Mouse (Mus musculus): Measurements from ENCODE around the gene Hpcal1. TPM values are rescaled to one million over a fixed set of nuclear protein-coding genes. Genes with fewer than 3 reads are reported as not detected.
"Not testable (repeated sequence)": the region's sequence is repeated elsewhere in the genome, so short reads cannot be mapped to it uniquely, and the experiment has no call there.

The Hpcal1 gene
- total and polyA plus RNA-seq, 2 experiments from 2014 or later, result 93.9 to 180 TPM

DNA sequence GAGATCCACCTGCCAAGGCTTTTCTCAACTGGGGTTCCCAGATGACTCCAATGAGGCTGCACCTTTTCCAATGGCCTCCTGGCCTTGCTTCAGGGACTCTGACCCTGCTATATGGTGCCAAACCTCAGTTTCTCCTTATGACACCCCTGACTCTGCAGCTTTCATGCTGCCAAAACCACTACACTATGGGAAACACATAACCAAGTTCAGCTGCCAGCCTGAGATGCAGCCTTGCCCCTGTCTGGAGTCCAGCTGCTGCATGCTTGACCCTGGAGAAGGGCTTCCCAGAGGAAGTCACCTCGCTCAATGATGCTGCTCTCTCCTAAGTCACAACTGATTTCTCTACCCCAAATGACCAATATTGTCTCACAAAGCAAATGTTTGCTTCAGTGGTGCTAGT, 102.1 kb downstream of the Hpcal1 start:
- H3K36me3 ChIP-seq (ENCODE audit: insufficient read depth, low read length), result no peaks in the 10 kb centered on the region
- H3K27ac ChIP-seq, result no peak overlapping the region
- DNase-seq (ENCODE audit: low spot score), result no peak
- ATAC-seq, result no peak
- no peaks in the 10 kb centered on the region for H3K27me3 ChIP-seq (ENCODE audit: insufficient read depth, low read length)
- H3K9ac ChIP-seq (replicated peaks; ENCODE audit: low read length), result no peak overlapping the region
- no peak overlapping the region for H3K4me2 ChIP-seq (ENCODE audit: low read depth, low read length)
- H3K9me3 ChIP-seq (ENCODE audit: low read length), result no peaks in the 10 kb centered on the region
- H3K4me1 ChIP-seq (ENCODE audit: insufficient read depth, low read length), result no peaks in the 10 kb centered on the region
- 92% methylated on average over 1 of the region's 1 CpGs for WGBS
- no peak overlapping the region for H3K4me3 ChIP-seq (ENCODE audit: low read length)
- no peak for TF ChIP-seq CTCF (IDR thresholded peaks at IDR 0.05; ENCODE audit: low read depth)

GRCm38 (mm10) chr12:17795660-17796278, 105.1 kb downstream of the Hpcal1 start:
- Histone ChIP-seq H3K27me3 (ENCODE audit: insufficient read depth, low read length) (no peaks in the 10 kb centered on the region), H3K9me3 (ENCODE audit: low read length) (no peaks in the 10 kb centered on the region), H3K27ac (no peak overlapping the region), H3K4me3 (ENCODE audit: low read length) (no peak overlapping the region), H3K36me3 (ENCODE audit: insufficient read depth, low read length) (no peaks in the 10 kb centered on the region), H3K4me1 (ENCODE audit: insufficient read depth, low read length) (no peaks in the 10 kb centered on the region), H3K9ac (replicated peaks; ENCODE audit: low read length) (no peak overlapping the region), H3K4me2 (ENCODE audit: low read depth, low read length) (no peak overlapping the region)
- ATAC-seq (0 out of 2 replicates have a peak, but pooled peaks have one; percentile 62), DNase-seq (ENCODE audit: low spot score) (peak; percentile 83)
- peak; percentile 73 for TF ChIP-seq CTCF (IDR thresholded peaks at IDR 0.05; ENCODE audit: low read depth)
- 63% methylated on average over 3 of the region's 3 CpGs for WGBS

DNA sequence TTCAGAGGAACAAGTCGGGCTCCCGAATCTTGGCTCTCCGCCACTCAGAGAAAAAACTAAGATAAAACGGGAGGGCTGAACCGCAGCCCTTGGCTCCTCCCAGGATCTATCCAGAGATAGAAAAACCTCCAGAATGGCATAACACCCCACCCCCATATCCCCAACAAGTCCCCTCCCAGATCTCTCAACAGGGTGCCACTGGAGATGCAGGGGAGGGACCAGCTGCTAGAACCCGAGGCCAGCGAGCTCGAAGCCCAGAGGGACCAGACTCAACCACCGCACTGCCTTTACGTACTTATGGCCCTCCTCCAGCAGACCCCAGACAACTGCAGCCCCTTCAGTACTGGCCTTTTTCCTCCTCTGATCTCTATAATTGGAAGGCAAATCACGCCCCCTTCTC, 107.6 kb downstream of the Hpcal1 start:
- not testable (repeated sequence) for H3K9me3 ChIP-seq (ENCODE audit: low read length); H3K4me2 ChIP-seq (ENCODE audit: low read depth, low read length); ATAC-seq; H3K36me3 ChIP-seq (ENCODE audit: insufficient read depth, low read length); H3K4me3 ChIP-seq (ENCODE audit: low read length); H3K27me3 ChIP-seq (ENCODE audit: insufficient read depth, low read length); H3K9ac ChIP-seq (replicated peaks; ENCODE audit: low read length); H3K27ac ChIP-seq; H3K4me1 ChIP-seq (ENCODE audit: insufficient read depth, low read length); DNase-seq (ENCODE audit: low spot score)
- 90% methylated on average over 11 of the region's 11 CpGs for WGBS

DNA sequence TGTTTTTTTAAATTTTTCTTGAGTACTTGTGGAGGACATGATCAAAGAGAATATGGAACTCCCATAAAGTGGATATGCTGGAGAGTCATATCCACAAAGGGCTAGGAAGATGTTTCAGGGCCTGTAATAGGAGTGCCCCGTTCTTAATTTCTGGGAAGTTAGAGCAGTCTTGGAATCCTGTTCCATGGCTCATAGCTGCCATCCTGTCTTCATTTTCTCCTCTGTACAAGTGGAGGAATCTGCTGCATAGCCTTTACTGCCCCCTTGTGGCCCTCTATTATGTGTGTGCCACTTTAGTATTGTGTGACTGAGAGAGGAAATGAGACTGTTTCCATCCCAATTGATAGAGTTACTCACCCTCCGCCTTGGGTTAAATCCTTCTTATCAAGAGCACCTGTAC, 117.9 kb downstream of the Hpcal1 start:
- H3K27me3 ChIP-seq (ENCODE audit: insufficient read depth, low read length), result no peaks in the 10 kb centered on the region
- no peak overlapping the region for H3K4me3 ChIP-seq (ENCODE audit: low read length)
- no peaks in the 10 kb centered on the region for H3K4me1 ChIP-seq (ENCODE audit: insufficient read depth, low read length)
- H3K9ac ChIP-seq (replicated peaks; ENCODE audit: low read length), result no peak overlapping the region
- WGBS, result 42% methylated on average over 2 of the region's 2 CpGs
- no peaks in the 10 kb centered on the region for H3K9me3 ChIP-seq (ENCODE audit: low read length)
- DNase-seq (ENCODE audit: low spot score) (peak; percentile 92), ATAC-seq (peak; percentile 51; the same call in 1 of the 2 replicates)
- H3K4me2 ChIP-seq (ENCODE audit: low read depth, low read length), result no peak overlapping the region
- H3K36me3 ChIP-seq (ENCODE audit: insufficient read depth, low read length), result no peaks in the 10 kb centered on the region
- peak; percentile 96 for TF ChIP-seq CTCF (IDR thresholded peaks at IDR 0.05; ENCODE audit: low read depth)
- H3K27ac ChIP-seq, result no peak overlapping the region

GRCm38 (mm10) chr12:17835279-17835678, 144.6 kb downstream of the Hpcal1 start:
- H3K9me3 ChIP-seq (ENCODE audit: low read length); DNase-seq (ENCODE audit: low spot score); H3K27me3 ChIP-seq (ENCODE audit: insufficient read depth, low read length); ATAC-seq; H3K27ac ChIP-seq; H3K36me3 ChIP-seq (ENCODE audit: insufficient read depth, low read length); H3K4me3 ChIP-seq (ENCODE audit: low read length); H3K9ac ChIP-seq (replicated peaks; ENCODE audit: low read length); H3K4me2 ChIP-seq (ENCODE audit: low read depth, low read length); H3K4me1 ChIP-seq (ENCODE audit: insufficient read depth, low read length): not testable (repeated sequence)
- 88% methylated on average over 1 of the region's 1 CpGs for WGBS

Other genes starting within 250 kb of the Hpcal1 start
- gene Odc1, start 146.1 kb upstream of the Hpcal1 start, total RNA-seq (2014; rRNA removed), result 193 and 214 TPM in 2 replicates
- 119 and 122 TPM in 2 replicates for gene Odc1, start 146.1 kb upstream of the Hpcal1 start, polyA plus RNA-seq (2015; fragmentation: Nextera tagmentation; extraction: Ambion mirVana)

Data from hindbrain, postnatal 0 days (tissue).